Mouse (Mus musculus): ENCODE measurements around the gene Tsg101. TPM values are rescaled to one million over a fixed set of nuclear protein-coding genes. Genes with fewer than 3 reads are reported as not detected.

Tsg101 gene
- polyA plus RNA-seq (2015; fragmentation: Nextera tagmentation; extraction: Ambion mirVana): 134 and 150 TPM in 2 replicates

- Histone ChIP-seq H3K9ac (replicated peaks; ENCODE audit: low read depth) (peak within 1 kb of the TSS; percentile 82), H3K27ac (ENCODE audit: low read length) (peak within 1 kb of the TSS; percentile 96), H3K4me1 (ENCODE audit: insufficient read depth, low read depth, low read length) (peaks cover 6% of the 10 kb centered on the region; the same call in 1 of the 2 replicates), H3K4me3 (ENCODE audit: low read depth, low read length) (peak within 1 kb of the TSS; percentile 86), H3K27me3 (replicated peaks; ENCODE audit: insufficient read depth, low read length) (no peaks in the 10 kb centered on the region), H3K4me2 (replicated peaks; ENCODE audit: low read depth, low read length) (peak within 1 kb of the TSS; percentile 54), H3K36me3 (ENCODE audit: insufficient read depth, low read length) (no peaks in the 10 kb centered on the region), H3K9me3 (ENCODE audit: low read length) (no peaks in the 10 kb centered on the region)
- DNase-seq (ENCODE audit: low spot score): peak; percentile 95
- TF ChIP-seq EP300 (IDR thresholded peaks at IDR 0.05) (no peak), CTCF (IDR thresholded peaks at IDR 0.05) (peak; percentile 37)
- peak; percentile 97 for ATAC-seq
- WGBS: under 1% methylated on average over 47 of the region's 75 CpGs
Measured at GRCm38 (mm10) chr7:46919551-46920176, at the start of gene Tsg101. Tsg101 (minus strand) TSS chr7:46919969.

DNA sequence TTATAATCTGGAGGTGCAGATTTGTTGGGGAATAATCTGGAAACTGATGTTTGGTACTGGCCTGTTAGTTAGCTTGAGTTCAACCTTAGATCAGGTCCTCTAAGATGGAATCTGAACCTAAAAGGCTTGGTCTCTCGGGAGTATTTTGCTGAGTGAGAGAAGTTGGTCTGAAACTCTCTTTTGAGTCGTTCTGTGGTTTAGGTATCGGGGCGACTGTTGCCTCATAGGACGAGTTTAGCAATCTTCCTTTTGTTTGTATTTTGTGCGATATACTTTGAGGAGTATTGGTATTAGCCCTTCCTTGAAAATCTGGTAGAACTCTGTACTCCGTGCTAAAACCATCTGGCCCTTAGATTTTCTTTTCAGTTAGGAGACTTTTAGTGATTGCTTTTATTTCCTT, 44.3 kb upstream of the Tsg101 start:
- no peak overlapping the region for H3K4me2 ChIP-seq (replicated peaks; ENCODE audit: low read depth, low read length)
- TF ChIP-seq CTCF (IDR thresholded peaks at IDR 0.05): no peak
- TF ChIP-seq EP300 (IDR thresholded peaks at IDR 0.05): no peak
- no peaks in the 10 kb centered on the region for H3K27me3 ChIP-seq (replicated peaks; ENCODE audit: insufficient read depth, low read length)
- DNase-seq (ENCODE audit: low spot score): no peak
- no peaks in the 10 kb centered on the region for H3K4me1 ChIP-seq (ENCODE audit: insufficient read depth, low read depth, low read length)
- H3K36me3 ChIP-seq (ENCODE audit: insufficient read depth, low read length): no peaks in the 10 kb centered on the region
- H3K4me3 ChIP-seq (ENCODE audit: low read depth, low read length): no peak overlapping the region
- H3K9me3 ChIP-seq (ENCODE audit: low read length): no peaks in the 10 kb centered on the region
- 74% methylated on average over 7 of the region's 7 CpGs for WGBS
- ATAC-seq: no peak
- H3K27ac ChIP-seq (ENCODE audit: low read length): no peak overlapping the region
- H3K9ac ChIP-seq (replicated peaks; ENCODE audit: low read depth): no peak overlapping the region

GRCm38 (mm10) chr7:46962806-46963618, 43.2 kb upstream of the Tsg101 start:
- H3K9ac ChIP-seq (replicated peaks; ENCODE audit: low read depth): no peak overlapping the region
- ATAC-seq: peak; percentile 75
- 2% methylated on average over 9 of the region's 9 CpGs for WGBS

GRCm38 (mm10) chr7:46962132-46962531, 42.4 kb upstream of the Tsg101 start:
- no peak overlapping the region for H3K4me3 ChIP-seq (ENCODE audit: low read depth, low read length)
- no peak for DNase-seq (ENCODE audit: low spot score)

More at GRCm38 (mm10) chr7:46962806-46963618, 43.2 kb upstream of the Tsg101 start:
- Histone ChIP-seq H3K36me3 (ENCODE audit: insufficient read depth, low read length) (no peaks in the 10 kb centered on the region), H3K4me3 (ENCODE audit: low read depth, low read length) (no peak overlapping the region), H3K4me2 (replicated peaks; ENCODE audit: low read depth, low read length) (no peak overlapping the region; the same call in 1 of the 2 replicates), H3K27me3 (replicated peaks; ENCODE audit: insufficient read depth, low read length) (no peaks in the 10 kb centered on the region), H3K4me1 (ENCODE audit: insufficient read depth, low read depth, low read length) (no peaks in the 10 kb centered on the region), H3K27ac (ENCODE audit: low read length) (no peak overlapping the region), H3K9me3 (ENCODE audit: low read length) (no peaks in the 10 kb centered on the region)
- DNase-seq (ENCODE audit: low spot score): peak; percentile 94
- no peak for TF ChIP-seq EP300 (IDR thresholded peaks at IDR 0.05)
- peak; percentile 92 for TF ChIP-seq CTCF (IDR thresholded peaks at IDR 0.05)

GRCm38 (mm10) chr7:46960991-46961390, 41.2 kb upstream of the Tsg101 start:
- TF ChIP-seq EP300 (IDR thresholded peaks at IDR 0.05) (no peak), CTCF (IDR thresholded peaks at IDR 0.05) (no peak)
- H3K36me3 ChIP-seq (ENCODE audit: insufficient read depth, low read length): no peaks in the 10 kb centered on the region
- no peaks in the 10 kb centered on the region for H3K27me3 ChIP-seq (replicated peaks; ENCODE audit: insufficient read depth, low read length)
- H3K4me2 ChIP-seq (replicated peaks; ENCODE audit: low read depth, low read length): no peak overlapping the region
- H3K27ac ChIP-seq (ENCODE audit: low read length): no peak overlapping the region
- no peaks in the 10 kb centered on the region; the same call in 1 of the 2 replicates for H3K4me1 ChIP-seq (ENCODE audit: insufficient read depth, low read depth, low read length)
- no peak for ATAC-seq
- no peaks in the 10 kb centered on the region for H3K9me3 ChIP-seq (ENCODE audit: low read length)
- no peak overlapping the region for H3K4me3 ChIP-seq (ENCODE audit: low read depth, low read length)
- no peak overlapping the region for H3K9ac ChIP-seq (replicated peaks; ENCODE audit: low read depth)
- no peak for DNase-seq (ENCODE audit: low spot score)
- WGBS: 34% methylated on average over 3 of the region's 3 CpGs

More at GRCm38 (mm10) chr7:46962132-46962531, 42.4 kb upstream of the Tsg101 start:
- Histone ChIP-seq H3K9me3 (ENCODE audit: low read length) (no peaks in the 10 kb centered on the region), H3K27ac (ENCODE audit: low read length) (no peak overlapping the region), H3K4me2 (replicated peaks; ENCODE audit: low read depth, low read length) (no peak overlapping the region), H3K9ac (replicated peaks; ENCODE audit: low read depth) (no peak overlapping the region), H3K27me3 (replicated peaks; ENCODE audit: insufficient read depth, low read length) (no peaks in the 10 kb centered on the region), H3K36me3 (ENCODE audit: insufficient read depth, low read length) (no peaks in the 10 kb centered on the region), H3K4me1 (ENCODE audit: insufficient read depth, low read depth, low read length) (no peaks in the 10 kb centered on the region; the same call in 1 of the 2 replicates)
- TF ChIP-seq EP300 (IDR thresholded peaks at IDR 0.05) (no peak), CTCF (IDR thresholded peaks at IDR 0.05) (no peak)
- ATAC-seq: no peak

DNA sequence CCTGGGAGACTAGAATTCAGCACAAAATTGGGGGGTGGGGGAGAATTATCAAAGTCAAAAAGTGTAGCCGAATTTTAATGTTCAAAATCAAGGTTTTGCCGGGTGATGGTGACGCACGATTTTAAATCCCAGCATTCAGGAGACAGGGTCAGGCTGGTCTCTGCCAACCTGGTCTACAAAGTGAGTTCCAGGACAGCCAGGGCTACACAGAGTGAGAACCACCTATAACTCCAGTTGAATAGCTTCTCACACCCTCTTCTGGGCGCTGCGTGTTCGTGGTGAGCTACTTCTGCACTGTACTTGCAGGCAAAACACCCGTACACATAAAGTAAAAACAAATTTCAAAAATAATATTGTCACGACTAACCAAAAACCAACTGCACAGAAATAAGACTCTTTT, 39.1 kb upstream of the Tsg101 start:
- DNase-seq (ENCODE audit: low spot score) (no peak), ATAC-seq (no peak)
- WGBS: 16% methylated on average over 9 of the region's 9 CpGs
- no peak for TF ChIP-seq EP300 (IDR thresholded peaks at IDR 0.05)
- TF ChIP-seq CTCF (IDR thresholded peaks at IDR 0.05): no peak
- peak overlapping the region; percentile 90 for H3K4me2 ChIP-seq (replicated peaks; ENCODE audit: low read depth, low read length)
- H3K9me3 ChIP-seq (ENCODE audit: low read length): no peaks in the 10 kb centered on the region
- H3K4me3 ChIP-seq (ENCODE audit: low read depth, low read length): peak overlapping the region; percentile 68
- no peak overlapping the region for H3K27ac ChIP-seq (ENCODE audit: low read length)
- H3K27me3 ChIP-seq (replicated peaks; ENCODE audit: insufficient read depth, low read length): no peaks in the 10 kb centered on the region
- peak overlapping the region; percentile 69; the same call in 1 of the 2 replicates for H3K9ac ChIP-seq (replicated peaks; ENCODE audit: low read depth)
- H3K36me3 ChIP-seq (ENCODE audit: insufficient read depth, low read length): peaks cover 9% of the 10 kb centered on the region; the same call in 1 of the 2 replicates
- H3K4me1 ChIP-seq (ENCODE audit: insufficient read depth, low read depth, low read length): no peaks in the 10 kb centered on the region; the same call in 1 of the 2 replicates
